Mouse (Mus musculus) c-Kit-positive CD71-positive TER-119-positive erythroid progenitor cells, embryonic 14.5 days (primary cell): ENCODE results near the gene Ano7.
"Not testable (repeated sequence)": the region's sequence is repeated elsewhere in the genome, so short reads cannot be mapped to it uniquely, and the experiment has no call there.

Experiments used
- DNase-seq: peaks from one replicate; pipeline ENCODE4 v3.0.0-alpha.2; 2013; ENCODE audit warnings: low spot score

Gene Ano7

GRCm38 (mm10) chr1:93445822-93446162 is 72.1 kb downstream of the Ano7 start:
- DNase-seq = no peak

GRCm38 (mm10) chr1:93450118-93450517 is 76.4 kb downstream of the Ano7 start:
- not testable (repeated sequence) for DNase-seq

GRCm38 (mm10) chr1:93453721-93454255 is 80.1 kb downstream of the Ano7 start:
- DNase-seq = no peak
